Mouse (Mus musculus): ENCODE results near the gene Gaa. TPM values are rescaled to one million over a fixed set of nuclear protein-coding genes. Genes with fewer than 3 reads are reported as not detected.

Gaa gene
- total RNA-seq (2023), result 36.2 TPM

GRCm38 (mm10) chr11:119267768-119268556 is at the start of gene Gaa:
Gene Gaa (plus strand): TSS chr11:119267887.

GRCm38 (mm10) chr11:119228091-119228781 is 39.5 kb upstream of the Gaa start, which contains the start of the genes Tbc1d16 and Ccdc40:
Gene Tbc1d16 (minus strand): TSS chr11:119228499.
Gene Ccdc40 (plus strand): TSS chr11:119228572.

GRCm38 (mm10) chr11:119299391-119300245 is 31.9 kb downstream of the Gaa start, which contains the start of gene Eif4a3:
Gene Eif4a3 (minus strand): TSS chr11:119300089.

GRCm38 (mm10) chr11:119307658-119307867 is 39.9 kb downstream of the Gaa start, which contains the start of gene Card14:
Gene Card14 (plus strand): TSS chr11:119307768.

Other genes starting within 250 kb of the Gaa start
- 7.0 TPM for gene Cbx2, start 244.9 kb upstream of the Gaa start, total RNA-seq (2023)
- gene Cbx8, start 226.9 kb upstream of the Gaa start, total RNA-seq (2023), result 19.4 TPM
- gene Cbx4, start 181.7 kb upstream of the Gaa start, total RNA-seq (2023), result 124 TPM
- 3.5 TPM for gene Tbc1d16, start 39.4 kb upstream of the Gaa start, total RNA-seq (2023)
- 0.94 TPM for gene Ccdc40, start 39.3 kb upstream of the Gaa start, total RNA-seq (2023)
- 182 TPM for gene Eif4a3, start 32.2 kb downstream of the Gaa start, total RNA-seq (2023)
- not detected for gene Card14, start 39.9 kb downstream of the Gaa start, total RNA-seq (2023)
- gene Sgsh, start 87.6 kb downstream of the Gaa start, total RNA-seq (2023), result 17.9 TPM
- 18.8 TPM for gene Slc26a11, start 87.7 kb downstream of the Gaa start, total RNA-seq (2023)
- 136 TPM for gene Rnf213, start 125.2 kb downstream of the Gaa start, total RNA-seq (2023)
- 32.1 TPM for gene Endov, start 223.5 kb downstream of the Gaa start, total RNA-seq (2023)